Mouse (Mus musculus): ENCODE data around the gene Vsir. TPM values are rescaled to one million over a fixed set of nuclear protein-coding genes. Genes with fewer than 3 reads are reported as not detected.

Vsir gene
- polyA plus RNA-seq, 1 experiment from 2014 or later: 2.2 TPM

DNA sequence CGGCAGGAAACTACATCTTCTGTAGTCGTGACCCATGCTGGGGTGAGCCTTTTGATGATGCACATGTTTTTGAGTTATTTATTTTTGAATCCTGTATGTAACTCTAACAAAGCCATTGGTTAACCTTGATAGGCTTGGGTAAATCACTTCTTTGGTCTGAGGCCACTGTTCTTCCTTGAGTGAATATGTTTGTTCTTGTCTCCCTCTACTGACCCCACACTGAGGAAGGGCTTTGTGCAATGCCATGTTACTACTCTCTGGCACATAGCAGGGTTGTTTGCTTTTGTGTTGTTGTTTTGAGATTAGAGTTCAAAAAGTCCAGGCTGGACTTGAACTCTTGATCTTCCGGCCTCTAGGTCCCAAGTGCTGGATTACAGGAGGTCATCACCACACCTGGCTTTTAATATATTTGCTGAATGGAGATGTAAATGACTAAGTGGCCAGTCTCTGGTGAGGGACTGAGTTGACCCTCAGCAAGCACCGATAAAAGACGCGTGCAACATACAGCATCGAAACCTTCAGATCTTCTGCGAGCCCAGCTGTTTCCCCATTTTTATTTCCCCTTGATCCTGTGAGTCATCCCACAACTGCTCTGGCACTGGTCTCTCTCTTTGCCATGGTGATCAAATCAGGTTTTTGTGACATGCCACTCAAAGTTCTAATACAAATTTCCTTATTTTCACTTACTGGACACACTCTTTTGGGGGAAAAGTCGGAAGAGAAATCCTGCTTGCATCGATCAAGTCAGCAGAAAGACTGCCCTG lies 51.6 kb downstream of the Vsir start:
- DNase-seq (ENCODE audit: low spot score): no peak
- Histone ChIP-seq H3K9me3 (no peaks in the 10 kb centered on the region), H3K4me1 (peaks cover 14% of the 10 kb centered on the region), H3K27me3 (ENCODE audit: insufficient read depth, poor library complexity, severe bottlenecking) (no peaks in the 10 kb centered on the region; the same call in 1 of the 2 replicates), H3K4me3 (no peak overlapping the region), H3K27ac (no peak overlapping the region), H3K36me3 (no peaks in the 10 kb centered on the region)
- 88% methylated on average over 10 of the region's 10 CpGs for WGBS

DNA sequence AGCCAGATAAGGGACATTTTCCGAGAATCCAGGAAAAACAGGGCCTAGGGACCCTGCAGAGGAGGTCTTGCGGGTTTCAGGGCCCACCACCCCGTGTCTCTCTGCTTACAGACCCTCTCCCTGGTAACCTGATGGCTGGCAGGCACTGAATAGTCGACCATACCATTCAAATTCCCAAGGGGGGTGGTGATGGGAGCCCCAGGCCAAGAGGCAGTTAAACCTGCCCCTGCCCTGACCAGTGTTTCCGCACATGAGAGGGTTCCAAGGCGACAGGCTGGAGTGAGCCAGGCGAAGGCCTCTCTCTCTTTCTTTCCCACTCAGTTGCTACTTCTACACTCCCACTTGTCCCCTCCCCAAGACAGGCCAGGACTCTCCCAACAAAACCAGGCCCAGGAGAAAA lies 52.8 kb downstream of the Vsir start, which contains the start of gene Gm17455:
Gm17455 (plus strand) TSS at position 278 of the 400 bp plus-strand sequence.
- no peaks in the 10 kb centered on the region; the same call in 1 of the 2 replicates for H3K27me3 ChIP-seq (ENCODE audit: insufficient read depth, poor library complexity, severe bottlenecking)
- WGBS: 48% methylated on average over 7 of the region's 7 CpGs
- no peak within 1 kb of the TSS for H3K4me3 ChIP-seq
- 0 out of 2 replicates have a peak within 1 kb of the TSS, but pooled peaks have one; percentile 38 for H3K27ac ChIP-seq
- H3K9me3 ChIP-seq: no peaks in the 10 kb centered on the region
- H3K4me1 ChIP-seq: peaks cover 14% of the 10 kb centered on the region
- H3K36me3 ChIP-seq: no peaks in the 10 kb centered on the region
- no peak for DNase-seq (ENCODE audit: low spot score)

DNA sequence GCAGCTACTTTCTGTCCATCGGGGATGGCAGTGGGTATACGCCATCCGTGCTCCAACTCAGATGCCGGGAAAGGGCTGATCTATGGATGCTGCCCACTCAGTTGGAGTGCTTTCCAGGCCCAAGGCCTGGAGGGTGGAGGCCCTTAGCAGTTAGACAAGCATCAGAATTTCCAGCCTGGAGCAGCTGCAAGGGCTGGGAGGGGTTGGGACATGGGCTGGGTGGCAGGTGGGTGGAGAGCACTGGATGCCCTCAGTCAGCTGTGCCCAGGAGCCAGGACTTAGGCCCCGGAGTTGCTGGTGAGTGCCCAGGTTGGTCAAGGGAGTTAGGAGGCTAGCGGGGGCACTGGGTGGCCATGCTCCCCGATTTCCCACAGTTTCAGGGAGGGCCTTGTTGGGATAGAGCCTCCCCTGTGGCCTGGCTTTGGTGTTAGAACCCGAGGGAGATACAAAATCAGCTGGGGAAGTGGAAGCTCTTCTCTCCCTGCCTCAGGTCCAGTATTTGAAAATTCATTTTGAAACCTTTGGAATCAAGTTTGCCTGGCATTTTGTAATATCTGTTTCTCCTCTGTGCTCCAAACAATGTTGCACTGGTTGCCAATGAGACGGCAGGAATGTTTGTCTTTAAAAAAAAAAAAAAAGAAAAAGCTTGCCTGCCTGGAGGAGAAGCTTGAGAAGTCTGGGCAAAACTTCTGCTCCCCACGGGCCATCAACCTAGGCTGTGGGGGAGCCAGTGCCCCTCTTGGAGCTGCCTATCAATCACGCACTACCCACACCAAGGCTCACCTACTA lies 54.0 kb downstream of the Vsir start:
- 81% methylated on average over 11 of the region's 11 CpGs for WGBS
- no peak overlapping the region for H3K4me3 ChIP-seq
- no peaks in the 10 kb centered on the region for H3K36me3 ChIP-seq
- DNase-seq (ENCODE audit: low spot score): no peak
- H3K9me3 ChIP-seq: no peaks in the 10 kb centered on the region
- H3K4me1 ChIP-seq: peaks cover 9% of the 10 kb centered on the region
- H3K27ac ChIP-seq: no peak overlapping the region
- peaks cover 10% of the 10 kb centered on the region for H3K27me3 ChIP-seq (ENCODE audit: insufficient read depth, poor library complexity, severe bottlenecking)

DNA sequence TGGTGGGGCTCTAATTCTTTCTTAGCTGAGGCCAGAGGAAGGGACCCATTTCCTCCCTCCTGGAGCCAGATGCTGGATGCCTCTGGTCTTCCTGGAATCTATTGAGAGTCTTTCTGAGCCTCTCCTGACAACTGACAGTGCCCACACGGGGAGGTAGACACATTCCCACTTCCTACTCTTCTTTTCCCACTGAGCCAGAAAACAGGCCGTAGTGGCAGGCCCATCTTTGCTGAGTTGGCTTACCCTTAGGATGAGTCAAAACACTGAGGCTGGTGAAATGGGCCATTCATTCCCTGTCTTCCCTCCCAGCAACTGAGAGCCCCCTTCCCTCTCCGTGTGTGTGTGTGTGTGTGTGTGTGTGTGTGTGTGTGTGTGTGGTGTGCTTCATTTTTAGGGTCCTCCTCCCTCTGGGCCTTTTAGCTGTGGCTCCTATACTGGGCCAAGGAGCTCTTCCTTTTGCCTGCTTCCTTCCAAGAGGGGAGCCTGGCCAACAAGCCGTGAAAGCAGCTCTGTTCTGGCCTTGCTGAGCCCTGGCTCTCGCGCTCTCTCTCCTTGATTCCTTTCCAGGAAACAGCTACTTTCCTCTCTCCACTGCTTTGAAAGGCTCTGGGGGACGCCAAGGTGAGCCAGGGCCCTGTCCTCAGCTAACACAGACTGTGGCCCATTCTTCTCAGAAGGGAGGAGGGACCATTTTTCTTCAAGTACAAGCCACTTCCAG lies 59.0 kb downstream of the Vsir start:
- Histone ChIP-seq H3K9me3 (no peaks in the 10 kb centered on the region), H3K27ac (no peak overlapping the region), H3K4me3 (no peak overlapping the region), H3K36me3 (no peaks in the 10 kb centered on the region), H3K4me1 (no peaks in the 10 kb centered on the region), H3K27me3 (ENCODE audit: insufficient read depth, poor library complexity, severe bottlenecking) (peaks cover 46% of the 10 kb centered on the region)
- no peak for DNase-seq (ENCODE audit: low spot score)
- 54% methylated on average over 7 of the region's 7 CpGs for WGBS

DNA sequence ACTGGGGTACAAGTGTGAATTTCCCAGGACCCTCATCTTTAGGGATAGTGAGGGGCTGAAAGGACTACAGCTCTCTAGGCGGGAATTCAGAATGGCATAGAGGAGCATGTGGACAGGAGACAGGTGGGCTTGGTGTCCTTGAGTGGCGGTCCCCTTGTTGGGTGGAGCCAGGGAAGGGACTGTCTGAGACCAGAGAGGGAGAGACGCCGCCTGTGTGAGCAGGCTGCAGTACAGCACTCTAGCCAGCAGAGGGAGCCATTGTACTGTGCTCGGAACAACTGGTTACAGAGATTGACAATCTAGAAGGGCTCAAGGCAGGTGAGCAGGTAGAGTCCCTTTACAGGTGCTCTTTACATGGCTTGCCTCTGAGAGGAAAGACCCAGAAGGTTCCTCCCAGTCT lies 61.2 kb downstream of the Vsir start:
- no peak overlapping the region for H3K4me3 ChIP-seq
- 3% methylated on average over 5 of the region's 5 CpGs for WGBS
- H3K27ac ChIP-seq: no peak overlapping the region
- no peaks in the 10 kb centered on the region for H3K9me3 ChIP-seq
- no peak for DNase-seq (ENCODE audit: low spot score)
- H3K27me3 ChIP-seq (ENCODE audit: insufficient read depth, poor library complexity, severe bottlenecking): peaks cover 58% of the 10 kb centered on the region
- H3K4me1 ChIP-seq: no peaks in the 10 kb centered on the region
- no peaks in the 10 kb centered on the region for H3K36me3 ChIP-seq

DNA sequence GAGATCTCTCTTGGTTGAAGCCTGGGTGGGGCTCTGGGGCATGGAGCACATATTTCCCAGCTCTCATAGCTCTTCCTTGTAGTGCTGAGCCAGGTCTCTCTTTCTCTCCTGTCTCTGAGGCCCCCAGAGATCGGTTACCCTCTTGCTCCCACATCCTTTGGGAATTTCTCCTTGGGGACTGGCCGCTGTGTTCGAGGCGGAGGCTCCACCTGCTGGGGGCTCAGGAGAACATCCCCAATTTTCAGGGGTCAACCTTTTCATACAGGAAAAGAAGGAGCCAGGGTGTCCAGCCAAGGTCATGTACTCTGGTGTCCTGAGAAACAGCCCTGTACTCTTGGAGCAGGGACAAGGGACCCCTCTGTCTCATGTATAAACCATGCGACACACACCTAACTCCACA lies 65.1 kb downstream of the Vsir start:
- no peaks in the 10 kb centered on the region for H3K36me3 ChIP-seq
- no peak overlapping the region for H3K4me3 ChIP-seq

DNA sequence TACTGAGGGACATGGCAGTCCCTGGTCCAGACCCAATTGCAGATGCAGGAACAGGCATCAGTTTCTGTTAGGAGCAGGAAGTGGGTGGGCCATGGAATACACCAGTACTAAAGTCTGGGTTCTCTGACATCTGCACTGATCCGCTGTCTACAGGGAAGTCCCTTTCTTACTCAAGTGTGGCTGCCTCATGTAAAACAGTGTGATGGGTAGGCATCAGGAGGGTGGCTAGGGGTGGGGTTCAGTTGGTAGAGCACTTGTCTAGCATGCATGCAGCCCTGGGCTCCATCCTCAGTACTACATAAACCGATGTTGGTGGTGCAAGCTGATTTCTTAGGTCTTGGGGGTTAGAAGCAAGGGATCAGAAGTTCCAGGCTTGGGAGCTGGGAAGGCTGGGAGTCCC lies 67.1 kb downstream of the Vsir start:
- WGBS: 78% methylated on average over 2 of the region's 2 CpGs
- H3K9me3 ChIP-seq: no peaks in the 10 kb centered on the region
- H3K27me3 ChIP-seq (ENCODE audit: insufficient read depth, poor library complexity, severe bottlenecking): peaks cover 54% of the 10 kb centered on the region
- H3K4me3 ChIP-seq: no peak overlapping the region
- no peaks in the 10 kb centered on the region for H3K36me3 ChIP-seq
- DNase-seq (ENCODE audit: low spot score): no peak
- no peaks in the 10 kb centered on the region for H3K4me1 ChIP-seq
- H3K27ac ChIP-seq: no peak overlapping the region

More for the DNA sequence above, 65.1 kb downstream of the Vsir start:
- H3K27ac ChIP-seq: no peak overlapping the region
- 11% methylated on average over 5 of the region's 5 CpGs for WGBS
- H3K9me3 ChIP-seq: no peaks in the 10 kb centered on the region
- peaks cover 65% of the 10 kb centered on the region for H3K27me3 ChIP-seq (ENCODE audit: insufficient read depth, poor library complexity, severe bottlenecking)
- no peaks in the 10 kb centered on the region for H3K4me1 ChIP-seq
- no peak for DNase-seq (ENCODE audit: low spot score)

DNA sequence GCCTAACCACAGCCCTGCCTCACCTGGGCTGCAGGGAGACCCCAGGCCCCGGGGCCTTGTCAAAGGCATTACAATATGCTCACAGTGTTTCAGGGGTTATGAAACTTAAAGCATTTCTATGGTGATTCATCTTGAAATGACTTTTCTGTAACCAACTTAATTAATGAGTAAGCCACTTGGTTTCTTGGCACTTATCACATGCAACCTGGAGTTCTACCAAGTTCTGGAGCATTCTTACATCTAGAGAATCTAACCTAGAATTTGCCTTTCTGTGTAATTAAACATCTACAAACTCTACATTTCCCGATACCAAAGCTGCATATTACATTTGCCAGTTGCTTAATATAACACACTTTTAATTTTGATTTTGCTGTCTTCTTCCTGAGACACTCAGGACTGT lies 70.4 kb downstream of the Vsir start:
- Histone ChIP-seq H3K27me3 (ENCODE audit: insufficient read depth, poor library complexity, severe bottlenecking) (peaks cover 32% of the 10 kb centered on the region), H3K4me1 (no peaks in the 10 kb centered on the region), H3K27ac (no peak overlapping the region), H3K4me3 (no peak overlapping the region), H3K9me3 (no peaks in the 10 kb centered on the region), H3K36me3 (no peaks in the 10 kb centered on the region)
- no peak for DNase-seq (ENCODE audit: low spot score)
- 77% methylated on average over 2 of the region's 2 CpGs for WGBS

DNA sequence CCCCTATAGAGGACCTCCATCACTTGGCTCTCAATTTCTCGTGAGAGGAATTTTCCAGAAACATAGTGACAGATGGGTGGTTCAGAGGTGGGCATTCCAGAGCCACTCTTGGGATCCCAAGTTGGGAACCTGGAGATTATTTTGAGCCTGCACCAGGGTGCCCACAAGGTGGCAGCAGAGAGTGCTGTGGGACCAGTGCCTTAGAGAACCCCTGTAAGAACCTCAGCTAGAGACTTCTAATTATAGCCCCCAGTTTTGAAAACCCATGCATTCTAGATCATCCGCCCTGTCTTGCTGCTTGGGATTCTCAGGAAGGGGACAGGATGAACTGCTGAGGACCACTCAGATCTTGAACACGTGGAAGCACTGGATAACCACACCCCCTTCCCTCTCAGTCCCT lies 71.5 kb downstream of the Vsir start:
- H3K4me3 ChIP-seq: no peak overlapping the region
- H3K36me3 ChIP-seq: no peaks in the 10 kb centered on the region
- H3K27ac ChIP-seq: no peak overlapping the region
- no peaks in the 10 kb centered on the region for H3K4me1 ChIP-seq
- no peaks in the 10 kb centered on the region for H3K9me3 ChIP-seq
- H3K27me3 ChIP-seq (ENCODE audit: insufficient read depth, poor library complexity, severe bottlenecking): peaks cover 32% of the 10 kb centered on the region
- 16% methylated on average over 3 of the region's 3 CpGs for WGBS
- peak; percentile 84 for DNase-seq (ENCODE audit: low spot score)

DNA sequence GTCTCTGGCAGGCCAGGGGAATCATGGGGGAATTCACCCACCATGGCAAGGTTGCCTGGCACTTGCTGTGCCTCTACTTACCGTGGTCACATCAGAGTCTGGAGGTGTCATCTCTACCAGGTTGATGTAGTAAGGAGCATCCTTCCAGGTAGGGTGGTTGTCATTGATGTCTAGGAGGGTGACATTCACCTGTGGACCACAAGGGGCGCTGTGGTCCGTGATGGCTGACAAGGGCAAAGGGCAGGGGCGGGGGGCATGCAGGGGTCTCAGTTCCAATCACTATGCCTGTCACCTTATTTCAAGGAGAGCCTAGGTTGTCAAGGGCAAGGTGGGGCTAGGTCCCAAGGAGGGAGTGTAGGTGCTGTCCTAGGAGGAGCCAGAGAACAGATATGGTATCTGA lies 73.0 kb downstream of the Vsir start:
- H3K36me3 ChIP-seq: no peaks in the 10 kb centered on the region
- H3K27ac ChIP-seq: no peak overlapping the region
- H3K4me3 ChIP-seq: no peak overlapping the region
- H3K4me1 ChIP-seq: no peaks in the 10 kb centered on the region
- no peak for DNase-seq (ENCODE audit: low spot score)
- H3K27me3 ChIP-seq (ENCODE audit: insufficient read depth, poor library complexity, severe bottlenecking): peaks cover 17% of the 10 kb centered on the region; the same call in 1 of the 2 replicates
- H3K9me3 ChIP-seq: no peaks in the 10 kb centered on the region
- WGBS: 28% methylated on average over 4 of the region's 4 CpGs

All from heart, embryonic 10.5 days (tissue).